Mouse (Mus musculus) frontal cortex, postnatal 25 days (tissue): ENCODE measurements at regions not wholly inside any gene's neighbourhood (a gene's known extent, or its start where the extent isn't known, plus 50 kb on each side); places are given as distances from the start of the nearest gene placed in this dataset.

Source experiments
- DNase-seq, 2 experiments: peaks; one replicate each; pipeline ENCODE4 v3.0.0; 2022; ENCODE audit warnings: low spot score in 2 of 2

- peak in 1 of 2 experiments; percentile 6 for DNase-seq
Measured at GRCm38 (mm10) chrX:44228847-44229246, 139.3 kb downstream of the Dcaf12l2 start.
